Mouse (Mus musculus): ENCODE results near the gene Sptbn4.
"Not testable (repeated sequence)": the region's sequence is repeated elsewhere in the genome, so short reads cannot be mapped to it uniquely, and the experiment has no call there.

Gene Sptbn4

GRCm38 (mm10) chr7:27447419-27448286, at the start of gene Sptbn4, which contains the start of gene Blvrb:
Gene Sptbn4, minus strand, starts transcription at chr7:27447686.
Gene Blvrb, plus strand, starts transcription at chr7:27447978.
- peak; percentile 96 for DNase-seq

- DNase-seq, result not testable (repeated sequence)
Measured at GRCm38 (mm10) chr7:27494659-27495367, 47.3 kb upstream of the Sptbn4 start.

- no peak for DNase-seq
Measured at GRCm38 (mm10) chr7:27493450-27493849, 46.0 kb upstream of the Sptbn4 start.

DNA sequence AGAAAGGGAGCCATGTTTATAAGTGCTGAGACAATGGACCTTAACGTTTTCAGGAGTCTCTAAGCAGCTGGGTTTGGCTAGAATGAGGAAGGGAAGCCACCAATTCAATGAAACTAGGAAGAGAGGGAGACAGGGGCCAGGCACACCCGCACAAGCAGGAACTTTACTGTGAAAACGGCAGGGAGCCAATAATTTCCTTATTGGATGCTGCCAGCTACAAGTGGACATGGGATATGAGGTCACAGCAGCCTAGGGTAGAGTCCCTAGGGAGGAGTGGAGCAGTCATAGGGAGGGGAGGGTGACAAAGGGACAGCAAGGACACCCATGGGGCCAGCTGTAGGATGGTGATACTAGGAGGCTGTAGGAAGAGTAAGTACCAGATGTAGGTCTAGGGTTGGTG, 45.5 kb upstream of the Sptbn4 start:
- no peak for DNase-seq

- DNase-seq, result no peak
Measured at GRCm38 (mm10) chr7:27491856-27492255, 44.4 kb upstream of the Sptbn4 start.

DNA sequence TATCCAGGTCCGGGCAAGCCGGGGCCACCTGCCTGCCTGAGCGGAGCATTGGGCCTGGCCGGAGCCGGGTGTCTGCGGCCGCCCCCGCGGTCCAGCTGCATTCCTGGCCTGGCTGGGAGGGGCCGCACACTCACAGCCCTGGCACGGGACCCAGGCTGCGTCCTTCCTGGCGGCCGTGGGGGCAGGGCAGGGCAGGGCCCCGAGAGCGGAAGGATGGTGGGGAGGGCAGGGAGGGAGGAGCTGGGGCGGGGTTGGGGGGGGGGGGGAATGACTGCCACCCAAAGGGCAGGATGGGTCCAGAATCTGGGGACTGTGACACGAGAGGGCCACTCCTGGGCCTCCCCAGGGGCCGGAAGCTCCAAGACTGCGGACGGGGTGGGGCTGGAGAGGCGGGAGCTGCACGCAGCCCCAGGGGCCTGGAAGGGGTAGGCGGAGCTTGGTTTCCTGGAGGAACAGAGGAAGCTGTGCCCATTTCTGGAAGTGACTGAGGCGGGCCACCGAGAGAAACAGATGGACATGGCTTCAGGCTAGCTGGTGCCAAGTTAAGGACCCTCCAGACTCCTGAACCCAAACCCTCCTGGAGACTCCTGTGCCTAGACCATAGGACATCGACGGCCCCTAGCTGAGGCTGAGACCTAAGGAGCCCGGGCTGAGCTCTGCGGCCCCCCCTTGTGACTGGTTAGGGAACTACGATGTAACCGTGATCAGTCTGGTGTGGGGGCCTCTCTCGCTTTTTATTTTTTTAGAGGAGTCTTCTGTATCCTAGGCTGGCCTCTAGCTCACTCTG, 43.2 kb upstream of the Sptbn4 start:
- DNase-seq, result peak; percentile 89

DNA sequence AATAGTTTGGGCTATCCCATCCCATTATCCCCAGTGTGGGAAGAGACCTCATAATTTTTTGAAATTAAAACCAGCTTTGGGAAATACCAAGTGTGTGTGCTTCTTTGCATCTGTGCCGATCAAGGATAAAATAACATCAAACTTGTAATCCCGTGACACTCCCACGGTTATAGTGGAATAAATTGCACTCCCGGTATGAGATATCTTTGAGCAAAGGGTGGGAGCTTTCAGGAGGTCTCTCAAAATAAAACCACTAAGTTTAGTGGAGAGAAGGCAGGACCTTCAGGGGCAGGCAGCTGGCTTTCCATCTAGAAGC, 42.7 kb upstream of the Sptbn4 start:
- no peak for DNase-seq

GRCm38 (mm10) chr7:27489270-27489869, 41.9 kb upstream of the Sptbn4 start:
- DNase-seq, result no peak

- peak; percentile 53 for DNase-seq
Measured at GRCm38 (mm10) chr7:27487740-27488268, 40.3 kb upstream of the Sptbn4 start.

DNA sequence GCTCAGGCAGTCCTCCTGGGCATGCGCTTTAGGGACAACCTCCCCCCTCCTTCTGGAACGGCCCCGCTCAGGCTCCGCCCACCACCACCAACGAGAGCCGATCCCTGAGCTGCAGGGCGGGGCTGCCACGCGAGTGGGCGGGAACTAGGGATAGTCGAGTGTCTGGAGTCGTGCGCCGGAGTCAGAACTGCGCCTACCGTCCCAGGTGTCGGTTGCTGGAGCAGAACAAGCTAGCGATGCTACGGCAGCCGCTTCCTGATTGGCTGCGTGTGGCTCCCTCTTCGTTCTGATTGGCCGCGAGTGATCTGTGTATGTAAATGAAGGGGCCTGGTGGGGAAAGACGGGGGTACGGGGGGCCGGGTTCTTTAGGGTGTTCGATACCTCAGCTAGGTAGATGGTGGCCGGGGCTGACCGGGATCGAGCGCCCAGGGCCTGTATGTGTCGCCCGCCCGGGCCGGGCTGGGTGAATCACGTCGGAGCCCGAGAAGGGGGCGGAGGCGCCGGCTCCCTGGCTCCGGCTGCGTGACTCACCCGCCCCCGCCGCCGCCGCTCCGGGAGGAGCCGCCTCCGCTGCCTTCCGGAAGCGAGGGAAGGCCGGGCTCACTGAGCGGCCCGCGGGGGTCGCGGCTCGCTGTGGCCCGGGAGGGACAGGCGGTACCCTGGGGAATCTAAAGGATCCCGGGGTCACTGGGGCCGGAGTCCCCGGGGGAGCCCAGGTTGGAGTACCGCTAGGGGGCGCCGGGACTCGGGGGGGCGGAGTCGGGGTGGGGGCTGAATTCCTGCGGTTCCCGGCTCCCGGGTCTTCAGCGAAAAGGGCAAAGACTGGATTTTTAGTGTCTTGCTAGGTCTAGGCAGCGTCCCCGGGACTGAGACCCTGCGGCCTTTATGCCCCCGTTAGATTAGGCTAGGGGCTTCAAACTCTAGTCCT, 39.5 kb upstream of the Sptbn4 start, which contains the start of gene Sertad1:
Gene Sertad1 (plus strand): TSS at position 141 of the 928 bp plus-strand sequence.
- DNase-seq, result peak; percentile 100

DNA sequence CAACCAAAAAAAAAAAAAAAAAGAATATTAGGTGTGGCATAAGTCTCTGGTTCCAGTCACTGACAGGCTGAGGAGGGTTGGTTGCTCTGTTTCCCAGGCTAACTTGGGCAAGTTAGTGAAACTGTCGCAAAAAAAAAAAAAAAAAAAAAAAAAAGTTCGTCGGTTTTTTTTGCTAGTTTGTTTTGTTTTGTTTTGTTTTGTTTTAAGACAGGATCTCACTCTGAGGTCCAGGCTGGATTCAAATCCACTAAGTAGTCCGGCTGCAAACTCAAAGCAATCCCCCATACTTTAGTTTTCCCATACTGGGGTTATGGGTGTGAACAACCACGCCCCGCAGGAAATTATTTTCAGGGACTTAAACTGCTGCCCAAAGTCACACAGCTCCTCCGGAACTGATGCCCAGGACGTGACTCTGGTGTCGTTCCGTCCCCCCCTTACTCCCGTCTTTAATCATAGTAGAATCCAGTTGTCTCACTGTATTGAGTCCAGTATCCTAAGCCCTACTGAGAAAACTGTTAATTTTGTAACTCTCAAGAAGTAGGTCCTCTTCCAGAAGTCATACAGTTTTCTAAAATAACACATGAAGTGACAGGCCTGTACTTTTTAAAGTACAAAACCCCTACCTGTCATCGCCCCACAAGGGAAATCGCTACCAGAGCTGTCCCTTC, 38.8 kb upstream of the Sptbn4 start:
- no peak for DNase-seq

DNA sequence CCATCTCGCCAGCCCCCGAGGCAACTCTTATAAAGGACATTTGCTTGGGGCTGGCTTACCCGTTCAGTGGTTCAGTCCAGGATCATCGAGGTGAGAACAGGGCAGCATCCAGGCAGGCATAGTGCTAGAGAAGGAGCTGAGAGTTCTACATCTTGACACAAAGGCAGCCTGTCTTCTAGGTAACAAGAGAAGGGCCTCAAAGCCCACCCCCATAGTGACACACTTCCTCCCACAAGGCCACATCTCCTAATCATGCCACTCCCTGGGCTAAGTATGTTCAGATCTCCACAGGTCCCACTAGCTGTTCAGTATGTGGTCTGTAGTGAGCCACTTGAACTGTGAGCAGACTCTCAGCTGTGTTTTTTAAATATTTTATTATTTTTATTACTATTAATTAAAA, 36.4 kb upstream of the Sptbn4 start:
- DNase-seq, result peak; percentile 13

DNA sequence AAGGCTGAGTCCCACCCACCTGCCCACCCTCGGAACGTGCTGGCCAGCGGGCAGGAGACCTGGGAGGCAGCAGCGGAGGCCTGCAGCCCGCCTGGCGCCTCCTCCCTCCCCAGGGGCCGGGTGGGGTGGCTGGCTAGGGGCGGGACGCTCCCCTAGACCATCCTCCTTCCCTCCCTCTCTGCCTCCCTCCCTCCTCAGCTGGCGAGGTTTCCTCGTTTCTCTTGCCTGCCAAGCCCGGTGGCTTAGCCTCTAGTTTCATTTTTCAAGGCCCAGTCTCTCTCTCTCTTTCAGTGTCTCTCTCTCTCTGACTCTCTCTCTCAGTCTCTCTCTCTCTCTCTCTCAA, 34.1 kb upstream of the Sptbn4 start:
- DNase-seq, result peak; percentile 76

DNA sequence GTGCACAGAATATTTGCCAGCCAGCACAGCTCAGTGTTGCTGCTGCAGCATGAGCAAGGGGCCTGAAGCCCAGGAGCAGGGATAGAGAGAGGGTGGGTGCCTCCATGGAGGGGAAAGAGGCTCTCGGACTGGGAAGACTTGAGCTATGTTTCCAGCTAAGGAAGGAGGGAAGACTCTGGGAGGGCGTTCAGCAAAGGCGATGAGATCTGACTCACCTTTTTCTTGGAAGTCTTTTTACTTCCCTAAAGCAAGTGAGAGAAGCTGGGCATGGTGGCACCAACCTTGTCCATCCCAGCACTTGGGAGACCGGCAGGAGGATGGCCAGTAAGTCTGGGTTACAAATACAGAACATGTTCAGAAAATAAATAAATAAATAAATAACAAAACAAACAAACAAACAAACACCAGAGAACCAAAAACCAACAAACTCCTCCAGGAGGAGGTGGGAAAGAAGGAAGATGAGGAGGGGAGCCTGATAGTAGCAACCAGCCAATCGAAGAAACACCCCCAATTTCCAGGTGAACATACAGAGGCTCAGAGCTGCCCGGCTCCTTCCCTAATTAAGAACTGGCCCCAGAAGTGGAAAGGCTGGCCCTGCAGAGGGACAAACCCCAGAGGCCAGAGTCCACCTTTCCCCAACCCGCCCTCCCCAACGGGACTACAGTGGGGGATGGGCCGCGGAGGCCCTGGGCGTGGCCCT, 33.6 kb upstream of the Sptbn4 start:
- peak; percentile 35 for DNase-seq

DNA sequence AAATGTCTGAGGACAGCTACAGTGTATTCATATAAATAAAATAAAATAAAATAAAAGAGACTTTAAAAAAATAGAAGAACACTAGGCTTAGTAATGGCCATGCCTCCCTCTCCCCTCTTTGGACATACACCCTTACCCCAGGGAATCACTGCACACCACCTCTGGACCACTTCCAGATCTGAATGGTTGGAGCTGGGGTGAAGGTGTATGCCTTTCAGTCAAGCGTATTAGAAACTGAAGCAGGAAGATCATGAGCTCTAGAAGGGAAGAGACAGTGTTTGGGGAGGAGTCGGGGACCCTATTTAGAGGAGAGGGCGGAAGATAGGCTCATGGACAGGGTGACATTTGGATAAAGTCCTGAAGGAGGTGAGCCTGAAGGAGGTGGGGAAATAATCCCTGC, 33.0 kb upstream of the Sptbn4 start:
- DNase-seq, result no peak

GRCm38 (mm10) chr7:27479750-27480149, 32.3 kb upstream of the Sptbn4 start:
- no peak for DNase-seq

- no peak for DNase-seq
Measured at GRCm38 (mm10) chr7:27478561-27478960, 31.1 kb upstream of the Sptbn4 start.

GRCm38 (mm10) chr7:27476098-27476635, 28.7 kb upstream of the Sptbn4 start:
- no peak for DNase-seq

GRCm38 (mm10) chr7:27475596-27475995, 28.1 kb upstream of the Sptbn4 start:
- peak; percentile 37 for DNase-seq

GRCm38 (mm10) chr7:27474490-27474954, 27.0 kb upstream of the Sptbn4 start:
- DNase-seq, result peak; percentile 95

All from cerebellum, adult 8-10 months (tissue).